Mouse (Mus musculus) adrenal gland, adult 2 months (tissue): ENCODE data around the gene Olfr998. TPM values are rescaled to one million over a fixed set of nuclear protein-coding genes. Genes with fewer than 3 reads are reported as not detected.
"Not testable (repeated sequence)": the region's sequence is repeated elsewhere in the genome, so short reads cannot be mapped to it uniquely, and the experiment has no call there.

ENCODE experiments used
- DNase-seq: peaks from one replicate; pipeline ENCODE4 v3.0.0; 2021
- long read RNA-seq: library from polyadenylated mRNA; stranded (forward); transcript quantifications from one replicate; pipeline ENCODE4 v2.0.0, GENCODE M21; 2021
- polyA plus RNA-seq: library from polyadenylated mRNA; depleted of rRNA; stranded (reverse); fragments of >200 nt; gene quantifications from 2 replicates; pipeline ENCODE4 v1.2.3, GENCODE M21; 2012; rRNA removed
- total RNA-seq, 2 experiments: library from RNA; stranded (reverse); gene quantifications; 2 replicates each; pipeline ENCODE4 v1.2.3; 2021

Gene Olfr998
- total RNA-seq (not detected), polyA plus RNA-seq (not detected in 2 replicates)
- long read RNA-seq, result 0 reads

DNA sequence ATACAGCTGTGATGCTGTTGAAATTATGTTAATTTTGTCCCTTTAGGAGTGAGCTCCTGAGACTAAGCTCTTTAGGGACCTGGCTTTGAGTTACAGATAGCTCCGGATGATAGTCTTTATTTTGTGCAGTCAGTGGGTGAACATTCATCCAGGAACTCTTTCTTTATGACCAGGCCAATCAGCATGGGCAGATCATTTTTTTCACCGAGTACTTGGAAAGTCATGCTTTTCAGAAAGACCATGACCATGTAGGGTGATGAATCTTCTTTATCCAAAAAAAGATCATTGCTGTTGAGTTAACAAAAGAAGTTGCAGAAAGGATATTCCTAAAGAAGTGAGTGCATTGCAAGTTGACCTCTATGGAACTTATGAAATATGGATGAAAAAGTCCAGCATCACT is at the start of gene Olfr998:
TSS of gene Olfr998 (plus strand) at position 301 of the 400 bp plus-strand sequence.
- DNase-seq, result not testable (repeated sequence)

DNA sequence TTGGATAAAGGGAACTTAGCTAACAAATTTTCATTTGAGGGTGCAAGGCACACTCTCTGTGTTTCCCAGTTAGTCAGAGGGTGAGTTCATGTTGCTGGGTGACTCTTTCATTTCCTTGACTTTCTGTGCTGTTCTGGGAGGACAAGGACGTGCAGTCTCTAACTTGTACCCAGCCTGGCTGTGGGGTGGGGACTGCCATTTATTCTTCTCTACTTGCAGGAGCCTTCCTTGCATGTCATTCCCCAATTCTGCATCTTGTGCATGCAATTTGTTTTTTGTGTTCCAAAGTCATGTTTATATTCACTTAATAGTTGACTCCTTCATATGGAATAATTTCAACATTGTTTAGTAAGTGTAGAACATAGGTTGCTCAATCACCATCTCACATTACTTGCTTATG is 33.9 kb upstream of the Olfr998 start:
- peak; percentile 67 for DNase-seq

DNA sequence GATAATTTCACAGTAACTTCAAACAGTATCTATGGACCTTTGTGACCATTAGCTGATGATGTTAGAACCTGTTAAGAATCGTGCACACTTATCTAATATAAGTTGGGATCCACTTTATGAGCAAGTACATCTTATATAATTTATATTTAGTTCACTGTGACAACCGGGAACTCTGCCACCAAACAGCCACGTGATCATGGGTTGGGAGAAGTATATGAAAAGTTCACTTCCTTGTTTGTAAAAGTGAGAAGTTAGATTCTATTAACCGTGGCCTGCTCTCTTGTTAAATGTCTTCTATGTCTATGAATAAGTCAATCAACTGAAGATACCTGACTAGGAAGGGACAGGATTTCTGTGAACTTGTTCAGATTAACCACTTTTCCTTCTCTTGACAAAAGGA is 28.5 kb upstream of the Olfr998 start:
- DNase-seq, result peak; percentile 7

DNA sequence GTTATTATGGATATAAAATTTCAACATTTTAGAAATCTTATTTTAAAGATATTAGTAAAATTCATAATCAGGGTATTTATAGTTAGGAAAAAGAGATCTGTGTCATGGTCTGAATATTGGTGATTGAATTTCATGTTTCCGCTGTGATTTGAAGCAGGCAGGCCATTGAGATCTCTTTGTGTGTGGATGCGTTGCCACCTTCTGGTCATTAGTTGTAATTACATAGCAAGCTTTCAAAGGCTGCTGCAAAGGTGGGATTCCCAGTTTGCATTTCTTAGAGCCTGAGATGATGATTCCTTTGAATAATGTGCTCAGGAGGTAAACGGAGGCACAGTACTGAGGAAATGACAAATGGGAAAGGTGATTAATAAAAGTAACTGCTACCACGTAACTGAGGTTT is 27.6 kb upstream of the Olfr998 start:
- DNase-seq, result peak; percentile 46

DNA sequence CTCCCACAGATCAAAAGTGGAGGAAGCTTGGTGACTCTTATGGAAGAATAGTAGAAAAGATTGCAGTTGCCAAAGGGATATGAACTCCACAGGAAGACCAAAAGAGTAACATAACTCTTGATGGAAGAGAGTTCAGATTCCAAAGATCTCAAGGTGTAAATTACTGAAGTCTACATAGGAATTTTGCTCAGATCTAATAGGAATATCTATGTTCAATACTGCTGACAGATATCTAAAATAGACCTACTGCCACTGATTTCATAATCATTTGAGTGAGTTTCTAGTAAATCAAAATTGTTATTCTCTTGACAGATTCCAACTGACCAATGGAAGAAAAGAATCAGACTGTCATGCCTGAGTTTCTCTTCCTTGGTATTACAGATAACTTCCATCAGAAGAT is 9.8 kb upstream of the Olfr998 start, which contains the start of gene Olfr996:
TSS of gene Olfr996 (plus strand) at position 301 of the 400 bp plus-strand sequence.
- no peak for DNase-seq

DNA sequence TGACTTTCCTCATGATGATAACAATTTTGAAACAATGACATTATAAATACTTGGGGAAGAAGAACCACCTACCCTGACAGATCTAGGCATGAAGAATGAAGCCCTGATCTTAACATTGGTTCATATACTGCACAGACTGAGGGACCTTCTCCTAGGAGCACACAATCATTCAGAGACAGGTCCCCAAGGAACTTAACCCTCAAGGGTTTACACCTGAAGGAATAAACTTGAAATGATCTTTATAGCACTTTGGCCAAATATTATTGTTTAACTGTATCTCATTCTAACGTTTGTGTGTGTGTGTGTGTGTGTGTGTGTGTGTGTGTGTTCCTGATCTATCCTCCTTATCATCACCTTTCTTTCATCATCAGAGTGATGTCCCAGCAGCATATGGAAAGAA is 23.1 kb downstream of the Olfr998 start, which contains the start of gene Olfr1000:
TSS of gene Olfr1000 (minus strand) at position 101 of the 400 bp plus-strand sequence.
- no peak for DNase-seq

Other genes starting within 250 kb of the Olfr998 start
- gene Olfr987, start 249.6 kb upstream of the Olfr998 start, total RNA-seq, result not detected
- not detected in 2 replicates for gene Olfr987, start 249.6 kb upstream of the Olfr998 start, polyA plus RNA-seq
- gene Olfr988, start 225.7 kb upstream of the Olfr998 start, total RNA-seq, result not detected
- not detected in 2 replicates for gene Olfr988, start 225.7 kb upstream of the Olfr998 start, polyA plus RNA-seq
- gene Olfr992, start 179.5 kb upstream of the Olfr998 start, total RNA-seq, result not detected
- not detected in 2 replicates for gene Olfr992, start 179.5 kb upstream of the Olfr998 start, polyA plus RNA-seq
- not detected for gene Olfr993, start 174.1 kb upstream of the Olfr998 start, total RNA-seq
- gene Olfr993, start 174.1 kb upstream of the Olfr998 start, polyA plus RNA-seq, result not detected in 2 replicates
- gene Olfr994, start 152.5 kb upstream of the Olfr998 start, total RNA-seq, result not detected
- gene Olfr994, start 152.5 kb upstream of the Olfr998 start, polyA plus RNA-seq, result not detected in 2 replicates
- gene Olfr995, start 145.3 kb upstream of the Olfr998 start, total RNA-seq, result not detected
- gene Olfr995, start 145.3 kb upstream of the Olfr998 start, polyA plus RNA-seq, result not detected in 2 replicates
- under 1 TPM; 0.38 to 0.49 TPM for gene 4833423E24Rik, start 69.9 kb upstream of the Olfr998 start, total RNA-seq
- not detected in 2 replicates for gene 4833423E24Rik, start 69.9 kb upstream of the Olfr998 start, polyA plus RNA-seq
- not detected for gene Olfr996, start 9.7 kb upstream of the Olfr998 start, total RNA-seq
- 0.13 and 0.16 TPM in 2 replicates for gene Olfr996, start 9.7 kb upstream of the Olfr998 start, polyA plus RNA-seq
- not detected for gene Olfr1000, start 23.0 kb downstream of the Olfr998 start, total RNA-seq
- gene Olfr1000, start 23.0 kb downstream of the Olfr998 start, polyA plus RNA-seq, result not detected in 2 replicates
- not detected for gene Olfr1002, start 61.8 kb downstream of the Olfr998 start, total RNA-seq
- gene Olfr1002, start 61.8 kb downstream of the Olfr998 start, polyA plus RNA-seq, result not detected in 2 replicates
- gene Olfr154, start 75.5 kb downstream of the Olfr998 start, total RNA-seq, result not detected
- not detected in 2 replicates for gene Olfr154, start 75.5 kb downstream of the Olfr998 start, polyA plus RNA-seq
- not detected for gene Olfr1006, start 89.8 kb downstream of the Olfr998 start, total RNA-seq
- not detected in 2 replicates for gene Olfr1006, start 89.8 kb downstream of the Olfr998 start, polyA plus RNA-seq
- not detected for gene Olfr1008, start 100.5 kb downstream of the Olfr998 start, total RNA-seq
- gene Olfr1008, start 100.5 kb downstream of the Olfr998 start, polyA plus RNA-seq, result not detected in 2 replicates
- under 1 TPM in 1 of 2 experiments, not detected in 1; 0.07 TPM for gene Olfr1009, start 126.5 kb downstream of the Olfr998 start, total RNA-seq
- gene Olfr1009, start 126.5 kb downstream of the Olfr998 start, polyA plus RNA-seq, result not detected in 2 replicates
- gene Olfr1012, start 173.8 kb downstream of the Olfr998 start, total RNA-seq, result not detected
- gene Olfr1012, start 173.8 kb downstream of the Olfr998 start, polyA plus RNA-seq, result not detected in 2 replicates
- gene Olfr1013, start 178.2 kb downstream of the Olfr998 start, total RNA-seq, result under 1 TPM in 1 of 2 experiments, not detected in 1; 0.21 TPM
- not detected in 2 replicates for gene Olfr1013, start 178.2 kb downstream of the Olfr998 start, polyA plus RNA-seq
- not detected for gene Olfr1014, start 183.8 kb downstream of the Olfr998 start, total RNA-seq
- not detected in 2 replicates for gene Olfr1014, start 183.8 kb downstream of the Olfr998 start, polyA plus RNA-seq
- gene Olfr1015, start 193.1 kb downstream of the Olfr998 start, total RNA-seq, result not detected
- not detected in 2 replicates for gene Olfr1015, start 193.1 kb downstream of the Olfr998 start, polyA plus RNA-seq
- gene Olfr1016, start 213.6 kb downstream of the Olfr998 start, total RNA-seq, result not detected
- not detected in 2 replicates for gene Olfr1016, start 213.6 kb downstream of the Olfr998 start, polyA plus RNA-seq
- gene Olfr1018, start 229.5 kb downstream of the Olfr998 start, total RNA-seq, result not detected
- not detected in 2 replicates for gene Olfr1018, start 229.5 kb downstream of the Olfr998 start, polyA plus RNA-seq